Comparison of ENCODE assay signal across 9 mouse cellular contexts in the genomic region with DNA sequence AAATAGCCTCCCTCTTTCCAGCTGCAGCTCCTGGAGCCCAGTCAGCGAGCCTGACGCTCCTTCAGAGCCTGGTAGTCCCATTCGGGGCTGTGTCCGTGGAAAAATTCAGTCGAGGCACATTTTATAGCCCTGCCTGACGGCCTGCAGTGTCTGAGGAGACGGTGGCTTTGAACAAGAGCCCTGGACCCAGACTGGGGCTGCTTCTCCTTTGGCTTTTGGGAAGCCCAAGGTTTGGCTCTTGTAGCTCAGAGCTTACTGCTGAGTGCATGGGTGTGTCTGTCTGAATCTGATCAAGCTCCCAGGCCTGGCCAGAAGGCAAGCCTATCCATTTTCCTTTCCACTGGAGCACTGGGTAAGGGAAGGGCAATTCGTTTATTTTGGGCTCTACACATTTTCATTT. TPM values are rescaled to one million over a fixed set of nuclear protein-coding genes. Genes with fewer than 3 reads are reported as not detected.
DNase-seq lines count a peak whose midpoint lies in the region; ATAC-seq lines count a peak whose summit lies in the region.
"Had no signal": no experiment of that assay in that cellular context is flagged by ENCODE, and none has a peak within 500 bp of the region (broad histone marks: within the 10 kb centered on the region; RNA-seq: fewer than 3 reads in every experiment).

No protein-coding gene starts in this region.

- H3K9me3 ChIP-seq in heart, embryonic 10.5 days = no peaks in the 10 kb centered on the region
- no peaks in the 10 kb centered on the region for H3K9me3 ChIP-seq in embryonic facial prominence, embryonic 14.5 days (ENCODE audit: control insufficient read depth, low read length)
- H3K9me3 ChIP-seq in hindbrain, embryonic 15.5 days = no peaks in the 10 kb centered on the region
- no peaks in the 10 kb centered on the region for H3K9me3 ChIP-seq in midbrain, embryonic 15.5 days

- intact Hi-C loops in heart, postnatal 14 days (cut with DNase I) = loop anchor here (2.0 to 10.0 kb wide), 3 partner anchors 21 to 447 kb away; partner anchors contain the start of gene Golt1a

- peaks cover 56% of the 10 kb centered on the region for H3K4me1 ChIP-seq in heart, embryonic 10.5 days
- peaks cover 22% of the 10 kb centered on the region for H3K4me1 ChIP-seq in embryonic facial prominence, embryonic 14.5 days (ENCODE audit: control insufficient read depth, insufficient read depth, low read length)
- H3K4me1 ChIP-seq in hindbrain, embryonic 15.5 days (replicated peaks) = peaks cover 54% of the 10 kb centered on the region
- peaks cover 49% of the 10 kb centered on the region for H3K4me1 ChIP-seq in midbrain, embryonic 15.5 days

- peak overlapping the region; percentile 78 for H3K4me3 ChIP-seq in heart, embryonic 10.5 days
- peak overlapping the region; percentile 92 for H3K4me3 ChIP-seq in embryonic facial prominence, embryonic 14.5 days (ENCODE audit: low read depth, low read length)
- H3K4me3 ChIP-seq in hindbrain, embryonic 15.5 days = peak overlapping the region; percentile 96
- peak overlapping the region; percentile 87 for H3K4me3 ChIP-seq in midbrain, embryonic 15.5 days

- DNase-seq in heart, embryonic 10.5 days (ENCODE audit: low spot score) = no peak
- no peak for DNase-seq in heart, postnatal 14 days
- DNase-seq in embryonic facial prominence, embryonic 14.5 days (ENCODE audit: low spot score) = peak; percentile 46
- DNase-seq in right cerebral cortex, adult 2 months (ENCODE audit: low spot score in 2 of 2) = no peak
- no peak for DNase-seq in cerebellum, adult 8-10 months
- DNase-seq in layer of hippocampus, postnatal 36 days = no peak
- DNase-seq: kidney, adult 2 months had no signal

- peaks cover 4% of the 10 kb centered on the region; the same call in 1 of the 2 replicates for H3K27me3 ChIP-seq in heart, embryonic 10.5 days (ENCODE audit: insufficient read depth, poor library complexity, severe bottlenecking)
- H3K27me3 ChIP-seq in embryonic facial prominence, embryonic 14.5 days (replicated peaks; ENCODE audit: control insufficient read depth, insufficient read depth, low read length) = no peaks in the 10 kb centered on the region
- no peaks in the 10 kb centered on the region for H3K27me3 ChIP-seq in hindbrain, embryonic 15.5 days
- no peaks in the 10 kb centered on the region for H3K27me3 ChIP-seq in midbrain, embryonic 15.5 days (replicated peaks)

- ATAC-seq in embryonic facial prominence, embryonic 14.5 days (ENCODE audit: low read depth) = no peak
- ATAC-seq in hindbrain, embryonic 15.5 days (ENCODE audit: low FRiP score, low read depth) = no peak
- no peak for ATAC-seq in midbrain, embryonic 15.5 days (replicated peaks)

- H3K27ac ChIP-seq in heart, embryonic 10.5 days = peak overlapping the region; percentile 94
- H3K27ac ChIP-seq in embryonic facial prominence, embryonic 14.5 days (replicated peaks; ENCODE audit: low read depth, low read length) = peak overlapping the region; percentile 87
- H3K27ac ChIP-seq in hindbrain, embryonic 15.5 days (replicated peaks) = peak overlapping the region; percentile 97
- peak overlapping the region; percentile 98 for H3K27ac ChIP-seq in midbrain, embryonic 15.5 days

- peak overlapping the region; percentile 92 for H3K9ac ChIP-seq in embryonic facial prominence, embryonic 14.5 days (ENCODE audit: low read depth, low read length)
- H3K9ac ChIP-seq in hindbrain, embryonic 15.5 days = peak overlapping the region; percentile 99
- peak overlapping the region; percentile 98 for H3K9ac ChIP-seq in midbrain, embryonic 15.5 days

- H3K36me3 ChIP-seq in heart, embryonic 10.5 days = no peaks in the 10 kb centered on the region
- no peaks in the 10 kb centered on the region for H3K36me3 ChIP-seq in embryonic facial prominence, embryonic 14.5 days (ENCODE audit: control insufficient read depth, insufficient read depth, low read length)
- no peaks in the 10 kb centered on the region for H3K36me3 ChIP-seq in hindbrain, embryonic 15.5 days
- no peaks in the 10 kb centered on the region for H3K36me3 ChIP-seq in midbrain, embryonic 15.5 days (replicated peaks)

- 49% methylated on average over 8 of the region's 8 CpGs for whole genome bisulfite sequencing in heart, embryonic 10.5 days
- WGBS in embryonic facial prominence, embryonic 14.5 days = 35% methylated on average over 8 of the region's 8 CpGs
- 26% methylated on average over 8 of the region's 8 CpGs for WGBS in hindbrain, embryonic 15.5 days
- WGBS in midbrain, embryonic 15.5 days = 23% methylated on average over 8 of the region's 8 CpGs

- peak overlapping the region; percentile 87 for H3K4me2 ChIP-seq in embryonic facial prominence, embryonic 14.5 days (ENCODE audit: low read depth, low read length)
- peak overlapping the region; percentile 59 for H3K4me2 ChIP-seq in hindbrain, embryonic 15.5 days
- H3K4me2 ChIP-seq in midbrain, embryonic 15.5 days = peak overlapping the region; percentile 68

RNA-seq across cellular contexts. Expression of gene Pik3c2b, which starts 2.1 kb away (rescaled TPM):
- 7.9 and 11.5 TPM in 2 replicates for polyA plus RNA-seq in heart, embryonic 10.5 days (2016; fragmentation: Nextera tagmentation; extraction: Ambion mirVana)
- total RNA-seq in heart, postnatal 14 days (2021) = 10 to 100 TPM; 22.7 to 24.3 TPM
- 7.0 and 7.1 TPM in 2 replicates for polyA plus RNA-seq in embryonic facial prominence, embryonic 14.5 days (2014; fragmentation: Nextera tagmentation; extraction: Ambion mirVana)
- 12.2 and 13.3 TPM in 2 replicates for polyA plus RNA-seq in hindbrain, embryonic 15.5 days (2015; fragmentation: Nextera tagmentation; extraction: Ambion mirVana)
- polyA plus RNA-seq in midbrain, embryonic 15.5 days (2015; fragmentation: Nextera tagmentation; extraction: Ambion mirVana) = 16.2 and 17.1 TPM in 2 replicates
- 10 to 100 TPM; 14.7 to 16.2 TPM for total RNA-seq in layer of hippocampus, postnatal 36 days (2021)

RNA-seq across cellular contexts. Expression of gene Mdm4, which starts 17.2 kb away (rescaled TPM):
- 30.7 and 32.8 TPM in 2 replicates for polyA plus RNA-seq in heart, embryonic 10.5 days (2016; fragmentation: Nextera tagmentation; extraction: Ambion mirVana)
- 10 to 100 TPM; 42.8 to 52.4 TPM for total RNA-seq in heart, postnatal 14 days (2021)
- 33.4 and 40.3 TPM in 2 replicates for polyA plus RNA-seq in embryonic facial prominence, embryonic 14.5 days (2014; fragmentation: Nextera tagmentation; extraction: Ambion mirVana)
- polyA plus RNA-seq in hindbrain, embryonic 15.5 days (2015; fragmentation: Nextera tagmentation; extraction: Ambion mirVana) = 35.9 and 36.8 TPM in 2 replicates
- 44.3 and 45.4 TPM in 2 replicates for polyA plus RNA-seq in midbrain, embryonic 15.5 days (2015; fragmentation: Nextera tagmentation; extraction: Ambion mirVana)
- 100 to 1,000 TPM in 1 of 2 experiments, 10 to 100 TPM in 1; 86.0 to 101 TPM for total RNA-seq in layer of hippocampus, postnatal 36 days (2021)
